Mouse (Mus musculus): ENCODE measurements around the gene Phlpp1. TPM values are rescaled to one million over a fixed set of nuclear protein-coding genes. Genes with fewer than 3 reads are reported as not detected.

Phlpp1 gene
- polyA plus RNA-seq, 1 experiment from 2014 or later: 6.5 TPM

GRCm38 (mm10) chr1:106372446-106372845, 200.9 kb downstream of the Phlpp1 start:
- H3K36me3 ChIP-seq (ENCODE audit: control insufficient read depth, insufficient read depth, low read length): 0 out of 2 replicates have a peak, but pooled peaks cover 2% of the 10 kb centered on the region
- no peaks in the 10 kb centered on the region for H3K4me1 ChIP-seq (ENCODE audit: control insufficient read depth, insufficient read depth, low read length)
- no peak for DNase-seq (ENCODE audit: low spot score)
- H3K27me3 ChIP-seq (ENCODE audit: control insufficient read depth, insufficient read depth, low read length): no peaks in the 10 kb centered on the region
- no peak overlapping the region for H3K4me3 ChIP-seq (ENCODE audit: low read depth, low read length)
- no peak overlapping the region for H3K4me2 ChIP-seq (ENCODE audit: low read depth)
- H3K27ac ChIP-seq (ENCODE audit: low read depth, low read length): no peak overlapping the region
- no peaks in the 10 kb centered on the region for H3K9me3 ChIP-seq (ENCODE audit: control insufficient read depth, low read length)
- WGBS: 89% methylated on average over 2 of the region's 2 CpGs
- H3K9ac ChIP-seq (ENCODE audit: low read length): no peak overlapping the region
- ATAC-seq (ENCODE audit: insufficient read depth, low FRiP score, low TSS enrichment): no peak

- Histone ChIP-seq H3K27me3 (ENCODE audit: control insufficient read depth, insufficient read depth, low read length) (no peaks in the 10 kb centered on the region), H3K27ac (ENCODE audit: low read depth, low read length) (no peak overlapping the region), H3K4me2 (ENCODE audit: low read depth) (no peak overlapping the region), H3K9me3 (ENCODE audit: control insufficient read depth, low read length) (no peaks in the 10 kb centered on the region), H3K9ac (ENCODE audit: low read length) (no peak overlapping the region), H3K36me3 (ENCODE audit: control insufficient read depth, insufficient read depth, low read length) (0 out of 2 replicates have a peak, but pooled peaks cover 2% of the 10 kb centered on the region), H3K4me3 (ENCODE audit: low read depth, low read length) (no peak overlapping the region), H3K4me1 (ENCODE audit: control insufficient read depth, insufficient read depth, low read length) (no peaks in the 10 kb centered on the region)
- no peak for DNase-seq (ENCODE audit: low spot score)
- no peak for ATAC-seq (ENCODE audit: insufficient read depth, low FRiP score, low TSS enrichment)
- 97% methylated on average over 1 of the region's 1 CpGs for WGBS
These were observed 202.1 kb downstream of the Phlpp1 start for GRCm38 (mm10) chr1:106373656-106374055.

DNA sequence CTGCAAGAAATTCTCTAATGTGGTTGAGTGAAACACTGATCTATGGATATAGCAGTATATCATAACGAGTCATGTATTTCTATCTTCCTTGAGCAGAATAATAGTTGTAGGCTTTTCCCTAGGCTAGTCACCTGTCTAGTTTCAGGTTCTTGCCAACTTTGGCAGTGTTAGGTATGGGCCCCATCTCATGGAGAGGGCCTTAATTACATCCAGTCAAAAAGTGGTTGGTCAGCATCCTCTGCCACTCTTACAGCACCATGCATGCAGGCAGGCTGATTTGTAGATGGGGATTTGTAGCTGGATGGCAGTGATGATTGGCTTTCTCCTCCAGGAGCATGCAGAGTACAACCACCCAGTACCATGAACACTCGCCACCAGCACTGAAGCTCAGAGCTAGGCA, 202.7 kb downstream of the Phlpp1 start:
- Histone ChIP-seq H3K36me3 (ENCODE audit: control insufficient read depth, insufficient read depth, low read length) (no peaks in the 10 kb centered on the region), H3K27ac (ENCODE audit: low read depth, low read length) (no peak overlapping the region), H3K4me2 (ENCODE audit: low read depth) (no peak overlapping the region), H3K9me3 (ENCODE audit: control insufficient read depth, low read length) (no peaks in the 10 kb centered on the region), H3K27me3 (ENCODE audit: control insufficient read depth, insufficient read depth, low read length) (no peaks in the 10 kb centered on the region), H3K9ac (ENCODE audit: low read length) (no peak overlapping the region), H3K4me1 (ENCODE audit: control insufficient read depth, insufficient read depth, low read length) (no peaks in the 10 kb centered on the region), H3K4me3 (ENCODE audit: low read depth, low read length) (no peak overlapping the region)
- ATAC-seq (ENCODE audit: insufficient read depth, low FRiP score, low TSS enrichment) (no peak), DNase-seq (ENCODE audit: low spot score) (no peak)
- whole genome bisulfite sequencing: 97% methylated on average over 2 of the region's 2 CpGs

DNA sequence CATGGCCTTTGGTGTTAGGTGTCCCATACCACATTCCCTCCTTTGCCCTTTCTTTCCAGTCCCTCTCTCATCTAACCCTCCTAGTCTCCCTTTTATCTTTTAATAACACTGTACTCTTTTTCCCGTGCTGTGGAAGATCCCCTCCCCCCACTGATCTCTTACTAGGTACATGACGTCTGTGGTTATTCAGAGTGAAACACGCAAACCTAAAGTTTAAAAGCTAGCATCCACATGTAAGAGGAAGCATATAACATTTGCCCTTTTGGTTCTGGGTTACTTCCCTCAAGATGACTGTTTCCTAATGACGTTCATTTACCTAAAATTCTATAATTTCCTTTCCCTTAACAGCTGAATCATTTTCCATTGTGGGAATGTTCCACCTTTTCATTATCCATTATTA, 203.4 kb downstream of the Phlpp1 start:
- Histone ChIP-seq H3K4me1 (ENCODE audit: control insufficient read depth, insufficient read depth, low read length) (no peaks in the 10 kb centered on the region), H3K36me3 (ENCODE audit: control insufficient read depth, insufficient read depth, low read length) (no peaks in the 10 kb centered on the region), H3K4me2 (ENCODE audit: low read depth) (no peak overlapping the region), H3K27me3 (ENCODE audit: control insufficient read depth, insufficient read depth, low read length) (no peaks in the 10 kb centered on the region), H3K4me3 (ENCODE audit: low read depth, low read length) (no peak overlapping the region), H3K9ac (ENCODE audit: low read length) (no peak overlapping the region), H3K9me3 (ENCODE audit: control insufficient read depth, low read length) (no peaks in the 10 kb centered on the region), H3K27ac (ENCODE audit: low read depth, low read length) (no peak overlapping the region)
- DNase-seq (ENCODE audit: low spot score): no peak
- ATAC-seq (ENCODE audit: insufficient read depth, low FRiP score, low TSS enrichment): no peak
- WGBS: 87% methylated on average over 4 of the region's 4 CpGs

GRCm38 (mm10) chr1:106376003-106376402, 204.5 kb downstream of the Phlpp1 start:
- DNase-seq (ENCODE audit: low spot score): no peak
- Histone ChIP-seq H3K36me3 (ENCODE audit: control insufficient read depth, insufficient read depth, low read length) (no peaks in the 10 kb centered on the region), H3K4me3 (ENCODE audit: low read depth, low read length) (no peak overlapping the region), H3K27me3 (ENCODE audit: control insufficient read depth, insufficient read depth, low read length) (no peaks in the 10 kb centered on the region), H3K4me1 (ENCODE audit: control insufficient read depth, insufficient read depth, low read length) (no peaks in the 10 kb centered on the region), H3K9ac (ENCODE audit: low read length) (no peak overlapping the region), H3K27ac (ENCODE audit: low read depth, low read length) (no peak overlapping the region), H3K9me3 (ENCODE audit: control insufficient read depth, low read length) (no peaks in the 10 kb centered on the region), H3K4me2 (ENCODE audit: low read depth) (no peak overlapping the region)
- ATAC-seq (ENCODE audit: insufficient read depth, low FRiP score, low TSS enrichment): no peak
- WGBS: 80% methylated on average over 3 of the region's 3 CpGs

DNA sequence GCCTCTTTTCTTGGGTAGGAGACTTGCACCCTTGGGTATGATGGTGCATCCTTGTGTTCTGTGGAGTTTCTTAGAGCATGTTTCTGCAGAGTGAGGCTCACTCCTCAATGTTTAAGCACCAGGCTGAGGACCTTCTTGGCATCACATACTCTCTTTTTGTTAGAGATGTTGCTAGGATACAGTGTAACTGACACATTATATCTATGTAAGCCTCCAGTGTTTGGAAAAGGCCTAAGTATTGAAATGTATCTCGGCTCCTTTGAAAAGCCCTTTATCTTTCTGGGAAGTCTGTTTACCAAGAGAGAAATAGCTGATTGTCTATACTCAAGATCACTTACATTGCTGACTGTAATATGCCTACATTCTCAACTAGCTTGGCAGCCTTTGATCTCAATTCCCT, 208.9 kb downstream of the Phlpp1 start:
- 48% methylated on average over 1 of the region's 1 CpGs for WGBS
- DNase-seq (ENCODE audit: low spot score): no peak
- no peaks in the 10 kb centered on the region for H3K27me3 ChIP-seq (ENCODE audit: control insufficient read depth, insufficient read depth, low read length)

GRCm38 (mm10) chr1:106386542-106386941, 215.0 kb downstream of the Phlpp1 start:
- Histone ChIP-seq H3K4me1 (ENCODE audit: control insufficient read depth, insufficient read depth, low read length) (no peaks in the 10 kb centered on the region), H3K27ac (ENCODE audit: low read depth, low read length) (no peak overlapping the region), H3K27me3 (ENCODE audit: control insufficient read depth, insufficient read depth, low read length) (no peaks in the 10 kb centered on the region), H3K9ac (ENCODE audit: low read length) (no peak overlapping the region), H3K9me3 (ENCODE audit: control insufficient read depth, low read length) (no peaks in the 10 kb centered on the region), H3K4me2 (ENCODE audit: low read depth) (no peak overlapping the region), H3K36me3 (ENCODE audit: control insufficient read depth, insufficient read depth, low read length) (no peaks in the 10 kb centered on the region), H3K4me3 (ENCODE audit: low read depth, low read length) (no peak overlapping the region)
- WGBS: 83% methylated on average over 5 of the region's 5 CpGs
- no peak for DNase-seq (ENCODE audit: low spot score)
- no peak for ATAC-seq (ENCODE audit: insufficient read depth, low FRiP score, low TSS enrichment)

More for the DNA sequence above, 208.9 kb downstream of the Phlpp1 start:
- H3K4me3 ChIP-seq (ENCODE audit: low read depth, low read length): no peak overlapping the region
- ATAC-seq (ENCODE audit: insufficient read depth, low FRiP score, low TSS enrichment): no peak
- no peaks in the 10 kb centered on the region for H3K36me3 ChIP-seq (ENCODE audit: control insufficient read depth, insufficient read depth, low read length)
- H3K27ac ChIP-seq (ENCODE audit: low read depth, low read length): no peak overlapping the region
- no peak overlapping the region for H3K4me2 ChIP-seq (ENCODE audit: low read depth)
- H3K4me1 ChIP-seq (ENCODE audit: control insufficient read depth, insufficient read depth, low read length): no peaks in the 10 kb centered on the region
- no peaks in the 10 kb centered on the region for H3K9me3 ChIP-seq (ENCODE audit: control insufficient read depth, low read length)
- no peak overlapping the region for H3K9ac ChIP-seq (ENCODE audit: low read length)

DNA sequence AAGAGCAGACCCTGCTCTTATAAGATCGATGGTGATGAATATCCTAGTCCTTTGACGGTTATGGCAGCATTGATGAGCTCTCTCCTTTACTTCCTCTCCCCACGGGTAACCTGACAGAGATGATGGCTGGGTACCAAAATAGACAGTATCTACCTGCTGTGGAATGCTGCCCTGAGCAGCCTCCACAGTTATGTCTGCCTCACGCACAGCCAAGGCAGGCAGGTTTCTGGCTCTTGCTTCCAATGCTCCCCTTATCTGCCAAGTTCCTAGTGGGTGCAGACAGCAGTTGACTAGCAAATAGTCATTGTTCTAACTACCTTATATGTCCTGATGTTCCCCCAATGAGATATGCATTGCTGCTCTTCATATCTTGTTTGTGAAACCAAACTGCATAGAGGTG, 215.7 kb downstream of the Phlpp1 start:
- no peaks in the 10 kb centered on the region for H3K4me1 ChIP-seq (ENCODE audit: control insufficient read depth, insufficient read depth, low read length)
- H3K27me3 ChIP-seq (ENCODE audit: control insufficient read depth, insufficient read depth, low read length): no peaks in the 10 kb centered on the region
- no peak overlapping the region for H3K4me3 ChIP-seq (ENCODE audit: low read depth, low read length)
- no peaks in the 10 kb centered on the region for H3K9me3 ChIP-seq (ENCODE audit: control insufficient read depth, low read length)
- 94% methylated on average over 4 of the region's 4 CpGs for WGBS
- no peak overlapping the region for H3K9ac ChIP-seq (ENCODE audit: low read length)
- ATAC-seq (ENCODE audit: insufficient read depth, low FRiP score, low TSS enrichment): no peak
- no peak for DNase-seq (ENCODE audit: low spot score)
- H3K4me2 ChIP-seq (ENCODE audit: low read depth): no peak overlapping the region
- H3K36me3 ChIP-seq (ENCODE audit: control insufficient read depth, insufficient read depth, low read length): peaks cover under 1% of the 10 kb centered on the region; the same call in 1 of the 2 replicates
- H3K27ac ChIP-seq (ENCODE audit: low read depth, low read length): no peak overlapping the region

DNA sequence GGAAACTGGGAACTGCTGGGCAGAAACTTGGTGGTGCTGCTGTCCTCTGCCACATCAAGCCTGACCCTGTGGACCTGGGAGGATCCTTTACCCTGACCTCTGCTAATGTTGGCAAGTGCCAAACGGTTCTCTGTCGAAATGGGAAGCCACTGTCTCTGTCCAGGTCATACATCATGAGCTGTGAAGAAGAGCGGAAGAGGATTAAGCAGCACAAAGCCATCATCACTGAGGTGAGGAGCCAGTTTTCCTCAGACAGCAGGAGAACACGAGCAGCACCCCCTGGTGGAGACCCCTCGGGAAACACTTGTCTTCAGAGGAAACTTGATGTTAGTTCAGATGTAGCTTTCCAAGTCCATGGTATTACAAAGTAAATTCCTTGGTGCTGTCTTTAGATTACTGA, 218.1 kb downstream of the Phlpp1 start:
- H3K4me2 ChIP-seq (ENCODE audit: low read depth): no peak overlapping the region
- DNase-seq (ENCODE audit: low spot score) (peak; percentile 81), ATAC-seq (ENCODE audit: insufficient read depth, low FRiP score, low TSS enrichment) (peak; percentile 71)
- H3K4me3 ChIP-seq (ENCODE audit: low read depth, low read length): no peak overlapping the region
- no peak overlapping the region for H3K9ac ChIP-seq (ENCODE audit: low read length)
- H3K9me3 ChIP-seq (ENCODE audit: control insufficient read depth, low read length): no peaks in the 10 kb centered on the region
- H3K4me1 ChIP-seq (ENCODE audit: control insufficient read depth, insufficient read depth, low read length): no peaks in the 10 kb centered on the region
- peaks cover 5% of the 10 kb centered on the region for H3K36me3 ChIP-seq (ENCODE audit: control insufficient read depth, insufficient read depth, low read length)
- no peak overlapping the region for H3K27ac ChIP-seq (ENCODE audit: low read depth, low read length)
- WGBS: 27% methylated on average over 5 of the region's 5 CpGs
- no peaks in the 10 kb centered on the region for H3K27me3 ChIP-seq (ENCODE audit: control insufficient read depth, insufficient read depth, low read length)

Measured in neural tube, embryonic 11.5 days (tissue).